9 mouse cellular contexts compared by ENCODE assay signal in the genomic region with DNA sequence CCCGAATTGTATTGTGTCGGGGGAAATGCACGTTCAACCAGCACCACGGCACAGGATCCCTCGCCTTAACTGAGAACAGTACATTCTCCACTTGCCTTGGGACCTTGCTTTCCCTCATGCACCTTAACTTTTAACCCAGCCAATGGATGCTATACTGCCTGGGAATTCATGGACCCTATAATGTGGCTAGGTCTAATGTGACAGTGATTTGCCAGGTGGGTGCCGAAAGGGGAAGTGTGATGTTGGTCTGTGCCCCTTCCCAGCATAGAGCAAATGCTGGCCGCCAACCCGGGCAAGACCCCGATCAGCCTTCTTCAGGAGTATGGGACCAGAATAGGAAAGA. TPM values are rescaled to one million over a fixed set of nuclear protein-coding genes. Genes with fewer than 3 reads are reported as not detected.
DNase-seq lines count a peak whose midpoint lies in the region; ATAC-seq and TF ChIP-seq lines count a peak whose summit lies in the region.
"Had no signal": no experiment of that assay in that cellular context is flagged by ENCODE, and none has a peak within 500 bp of the region (broad histone marks: within the 10 kb centered on the region; RNA-seq: fewer than 3 reads in every experiment).

No protein-coding gene starts in this region.

- peak overlapping the region; percentile 86 for H3K9ac ChIP-seq in neural tube, embryonic 11.5 days (ENCODE audit: low read length)
- peak overlapping the region; percentile 90 for H3K9ac ChIP-seq in limb, embryonic 15.5 days
- peak overlapping the region; percentile 82 for H3K9ac ChIP-seq in stomach, embryonic 15.5 days

- peak overlapping the region; percentile 78 for H3K4me2 ChIP-seq in neural tube, embryonic 11.5 days (ENCODE audit: low read depth)
- peak overlapping the region; percentile 72 for H3K4me2 ChIP-seq in limb, embryonic 15.5 days
- H3K4me2 ChIP-seq in stomach, embryonic 15.5 days: peak overlapping the region; percentile 68

- no peaks in the 10 kb centered on the region for H3K27me3 ChIP-seq in cerebellum, adult 2 months (ENCODE audit: control insufficient read depth, insufficient read depth, low read length)
- no peaks in the 10 kb centered on the region for H3K27me3 ChIP-seq in neural tube, embryonic 11.5 days (ENCODE audit: control insufficient read depth, insufficient read depth, low read length)
- no peaks in the 10 kb centered on the region for H3K27me3 ChIP-seq in limb, embryonic 15.5 days
- no peaks in the 10 kb centered on the region for H3K27me3 ChIP-seq in stomach, embryonic 15.5 days (replicated peaks)

- peaks cover 16% of the 10 kb centered on the region for H3K4me1 ChIP-seq in cerebellum, adult 2 months (ENCODE audit: control insufficient read depth, insufficient read depth, low read length)
- H3K4me1 ChIP-seq in neural tube, embryonic 11.5 days (ENCODE audit: control insufficient read depth, insufficient read depth, low read length): peaks cover 19% of the 10 kb centered on the region
- peaks cover 35% of the 10 kb centered on the region for H3K4me1 ChIP-seq in limb, embryonic 15.5 days
- H3K4me1 ChIP-seq in stomach, embryonic 15.5 days: peaks cover 30% of the 10 kb centered on the region

- WGBS in cerebellum, adult 2 months: 4% methylated on average over 9 of the region's 9 CpGs
- 25% methylated on average over 9 of the region's 9 CpGs for WGBS in neural tube, embryonic 11.5 days
- 10% methylated on average over 9 of the region's 9 CpGs for WGBS in limb, embryonic 15.5 days
- 12% methylated on average over 9 of the region's 9 CpGs for WGBS in stomach, embryonic 15.5 days

- no peak for DNase-seq in cerebellum, adult 2 months
- DNase-seq in cerebellum, adult 11-12 months: no peak
- no peak for DNase-seq in neural tube, embryonic 11.5 days (ENCODE audit: low spot score)
- DNase-seq in neural tube, embryonic 10.5 days (ENCODE audit: extremely low spot score, low spot score): no peak
- no peak for DNase-seq in layer of hippocampus, adult 18-20 months (ENCODE audit: low spot score in 2 of 2)
- DNase-seq in layer of hippocampus, adult 8-10 months (ENCODE audit: low spot score in 2 of 2): no peak

- no peak; the same call in 1 of the 2 replicates for ATAC-seq in neural tube, embryonic 11.5 days (ENCODE audit: insufficient read depth, low FRiP score, low TSS enrichment)
- no peak for ATAC-seq in limb, embryonic 15.5 days (ENCODE audit: insufficient number of reproducible peaks, low FRiP score, low TSS enrichment, low read depth)
- no peak for ATAC-seq in stomach, embryonic 15.5 days (ENCODE audit: insufficient read depth, low FRiP score, low read depth)

- H3K9me3 ChIP-seq in neural tube, embryonic 11.5 days (ENCODE audit: control insufficient read depth, low read length): no peaks in the 10 kb centered on the region
- no peaks in the 10 kb centered on the region for H3K9me3 ChIP-seq in limb, embryonic 15.5 days
- H3K9me3 ChIP-seq in stomach, embryonic 15.5 days: no peaks in the 10 kb centered on the region

- peaks cover 7% of the 10 kb centered on the region; the same call in 1 of the 2 replicates for H3K36me3 ChIP-seq in neural tube, embryonic 11.5 days (ENCODE audit: control insufficient read depth, insufficient read depth, low read length)
- H3K36me3 ChIP-seq in limb, embryonic 15.5 days: peaks cover 35% of the 10 kb centered on the region
- H3K36me3 ChIP-seq in stomach, embryonic 15.5 days: peaks cover 12% of the 10 kb centered on the region

- peak overlapping the region; percentile 91 for H3K4me3 ChIP-seq in cerebellum, adult 2 months (replicated peaks; ENCODE audit: insufficient read depth, low read depth, low read length)
- peak overlapping the region; percentile 58 for H3K4me3 ChIP-seq in neural tube, embryonic 11.5 days (ENCODE audit: low read depth, low read length)
- peak overlapping the region; percentile 72 for H3K4me3 ChIP-seq in limb, embryonic 15.5 days
- peak overlapping the region; percentile 75 for H3K4me3 ChIP-seq in stomach, embryonic 15.5 days (replicated peaks)

- peak overlapping the region; percentile 87 for H3K27ac ChIP-seq in cerebellum, adult 2 months (ENCODE audit: insufficient read depth, low read length)
- H3K27ac ChIP-seq in neural tube, embryonic 11.5 days (ENCODE audit: low read depth, low read length): peak overlapping the region; percentile 95
- peak overlapping the region; percentile 100 for H3K27ac ChIP-seq in limb, embryonic 15.5 days
- peak overlapping the region; percentile 100 for H3K27ac ChIP-seq in stomach, embryonic 15.5 days

- TF ChIP-seq POLR2A in cerebellum, adult 2 months (IDR thresholded peaks at IDR 0.05; ENCODE audit: borderline replicate concordance, insufficient read depth, low read length): no peak

- no peak for TF ChIP-seq CTCF in cerebellum, adult 2 months (IDR thresholded peaks at IDR 0.05; ENCODE audit: borderline replicate concordance, insufficient read depth, low read depth, low read length)

RNA-seq across cellular contexts. Expression of a gene that starts 0.8 kb away (rescaled TPM):
- polyA plus RNA-seq in cerebellum, adult 2 months (2012; rRNA removed): 121 and 131 TPM in 2 replicates
- polyA plus RNA-seq in neural tube, embryonic 11.5 days (2014; fragmentation: Nextera tagmentation; extraction: Ambion mirVana): 103 and 105 TPM in 2 replicates
- polyA plus RNA-seq in limb, embryonic 15.5 days (2015; fragmentation: Nextera tagmentation; extraction: Ambion mirVana): 81.0 and 88.5 TPM in 2 replicates
- 87.3 and 92.0 TPM in 2 replicates for polyA plus RNA-seq in stomach, embryonic 15.5 days (2015; fragmentation: Nextera tagmentation; extraction: Ambion mirVana)
- 10 to 100 TPM; 27.6 to 27.7 TPM for total RNA-seq in layer of hippocampus, adult 18-20 months (2021)
- total RNA-seq in layer of hippocampus, adult 8-10 months (2022): 10 to 100 TPM; 34.0 to 39.8 (median 36.6) TPM

RNA-seq across cellular contexts. Expression of a gene that starts 2.0 kb away (rescaled TPM):
- 130 and 149 TPM in 2 replicates for polyA plus RNA-seq in cerebellum, adult 2 months (2012; rRNA removed)
- 24.8 and 26.1 TPM in 2 replicates for polyA plus RNA-seq in neural tube, embryonic 11.5 days (2014; fragmentation: Nextera tagmentation; extraction: Ambion mirVana)
- 16.7 and 17.9 TPM in 2 replicates for polyA plus RNA-seq in limb, embryonic 15.5 days (2015; fragmentation: Nextera tagmentation; extraction: Ambion mirVana)
- polyA plus RNA-seq in stomach, embryonic 15.5 days (2015; fragmentation: Nextera tagmentation; extraction: Ambion mirVana): 13.4 and 15.5 TPM in 2 replicates
- total RNA-seq in layer of hippocampus, adult 18-20 months (2021): 10 to 100 TPM; 88.1 to 90.2 TPM
- total RNA-seq in layer of hippocampus, adult 8-10 months (2022): 10 to 100 TPM; 87.5 to 99.1 (median 96.9) TPM

RNA-seq across cellular contexts. Expression of a gene that starts 5.9 kb away (rescaled TPM):
- 8.5 and 10.4 TPM in 2 replicates for polyA plus RNA-seq in cerebellum, adult 2 months (2012; rRNA removed)
- polyA plus RNA-seq in neural tube, embryonic 11.5 days (2014; fragmentation: Nextera tagmentation; extraction: Ambion mirVana): 3.0 and 3.4 TPM in 2 replicates
- polyA plus RNA-seq in limb, embryonic 15.5 days (2015; fragmentation: Nextera tagmentation; extraction: Ambion mirVana): 2.1 and 2.7 TPM in 2 replicates
- polyA plus RNA-seq in stomach, embryonic 15.5 days (2015; fragmentation: Nextera tagmentation; extraction: Ambion mirVana): 2.7 TPM in 2 replicates
- total RNA-seq in layer of hippocampus, adult 18-20 months (2021): 1 to 10 TPM; 2.4 to 2.6 TPM
- total RNA-seq in layer of hippocampus, adult 8-10 months (2022): 1 to 10 TPM; 3.0 to 6.2 (median 4.4) TPM

RNA-seq across cellular contexts. Expression of a gene that starts 15.3 kb away (rescaled TPM):
- polyA plus RNA-seq in cerebellum, adult 2 months (2012; rRNA removed): not detected in 2 replicates
- 4.1 and 10.3 TPM in 2 replicates for polyA plus RNA-seq in neural tube, embryonic 11.5 days (2014; fragmentation: Nextera tagmentation; extraction: Ambion mirVana)
- 3.6 and 7.7 TPM in 2 replicates for polyA plus RNA-seq in limb, embryonic 15.5 days (2015; fragmentation: Nextera tagmentation; extraction: Ambion mirVana)
- 5.0 and 8.1 TPM in 2 replicates for polyA plus RNA-seq in stomach, embryonic 15.5 days (2015; fragmentation: Nextera tagmentation; extraction: Ambion mirVana)
- total RNA-seq in layer of hippocampus, adult 18-20 months (2021): not detected
- total RNA-seq in layer of hippocampus, adult 8-10 months (2022): not detected
- total RNA-seq: adrenal gland, postnatal 36 days had no signal

RNA-seq across cellular contexts. Expression of a gene that starts 48.5 kb away (rescaled TPM):
- 539 and 562 TPM in 2 replicates for polyA plus RNA-seq in cerebellum, adult 2 months (2012; rRNA removed)
- 220 and 232 TPM in 2 replicates for polyA plus RNA-seq in neural tube, embryonic 11.5 days (2014; fragmentation: Nextera tagmentation; extraction: Ambion mirVana)
- polyA plus RNA-seq in limb, embryonic 15.5 days (2015; fragmentation: Nextera tagmentation; extraction: Ambion mirVana): 201 and 221 TPM in 2 replicates
- polyA plus RNA-seq in stomach, embryonic 15.5 days (2015; fragmentation: Nextera tagmentation; extraction: Ambion mirVana): 182 and 192 TPM in 2 replicates
- total RNA-seq in layer of hippocampus, adult 18-20 months (2021): 100 to 1,000 TPM; 495 to 508 TPM
- total RNA-seq in layer of hippocampus, adult 8-10 months (2022): 100 to 1,000 TPM; 489 to 507 (median 494) TPM
